Mouse (Mus musculus) hindbrain, embryonic 15.5 days (tissue): ENCODE measurements around the gene Thra. TPM values are rescaled to one million over a fixed set of nuclear protein-coding genes. Genes with fewer than 3 reads are reported as not detected.

Experiments
- ATAC-seq: fragments of 200-750 bp; cut with Nextera tagmentation; 2 replicates; pipeline ENCODE4 v1.8.0; 2017; ENCODE audit warnings: low read depth, moderate number of reproducible peaks, moderate TSS enrichment; ENCODE audit not compliant: low FRiP score
- H3K27ac ChIP-seq: fragments of 300-500 bp; sonication (generic); replicated peaks from 2 replicates; pipeline ENCODE4 v1.5.1; 2015; ENCODE audit warnings: mild to moderate bottlenecking, inconsistent platforms
- H3K27me3 ChIP-seq: fragments of 300-500 bp; sonication (generic); 2 replicates; pipeline ENCODE4 v1.6.1; 2015; ENCODE audit warnings: control low read depth, inconsistent platforms
- H3K36me3 ChIP-seq: fragments of 300-500 bp; sonication (generic); 2 replicates; pipeline ENCODE4 v1.6.1; 2015; ENCODE audit warnings: control low read depth, inconsistent platforms
- H3K4me1 ChIP-seq: fragments of 300-500 bp; sonication (generic); replicated peaks from 2 replicates; pipeline ENCODE4 v1.6.1; 2015; ENCODE audit warnings: control low read depth, inconsistent platforms
- H3K4me2 ChIP-seq: fragments of 300-500 bp; sonication (generic); 2 replicates; pipeline ENCODE4 v1.6.1; 2015; ENCODE audit warnings: moderate library complexity, mild to moderate bottlenecking, inconsistent platforms
- H3K4me3 ChIP-seq: fragments of 300-500 bp; sonication (generic); 2 replicates; pipeline ENCODE4 v1.5.1; 2015; ENCODE audit warnings: mild to moderate bottlenecking, inconsistent platforms
- H3K9ac ChIP-seq: fragments of 300-500 bp; sonication (generic); 2 replicates; pipeline ENCODE4 v1.6.1; 2015; ENCODE audit warnings: inconsistent platforms
- H3K9me3 ChIP-seq: fragments of 300-500 bp; sonication (generic); 2 replicates; pipeline ENCODE4 v1.6.1; 2016; ENCODE audit warnings: control low read depth, inconsistent platforms
- WGBS: fragments of 180-500 bp; shearing (Covaris S2); methylation state at CpG from one replicate; pipeline ENCODE4 v1.1.7; 2015; 5-methylcytosine and 5-hydroxymethylcytosine counted together
- polyA plus RNA-seq: library from polyadenylated mRNA; unstranded; fragments of >200 nt; fragmentation: Nextera tagmentation; extraction: Ambion mirVana; gene quantifications from 2 replicates; pipeline ENCODE4 v1.2.1, GENCODE M21; 2015

Gene Thra
- polyA plus RNA-seq, 1 experiment from 2014 or later: 138 TPM

DNA sequence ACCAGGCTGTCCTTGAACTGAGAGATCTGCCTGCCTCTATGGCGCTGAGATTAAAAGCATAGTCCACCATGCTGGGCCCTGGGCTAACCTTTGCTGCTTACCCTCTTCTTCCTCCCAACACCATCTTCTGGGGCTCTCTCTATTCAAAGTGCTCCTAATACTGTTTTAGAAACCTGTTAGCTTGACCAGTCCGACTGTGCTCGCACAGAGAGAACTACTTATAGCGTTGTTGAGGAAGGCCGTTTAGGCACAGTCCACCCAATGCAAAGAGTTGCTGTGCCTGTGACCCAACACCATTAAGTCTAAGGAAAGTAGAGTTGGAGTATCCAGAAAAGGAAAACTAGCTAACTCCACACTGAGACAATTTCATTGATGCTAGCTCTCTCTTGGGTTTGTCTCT lies 47.7 kb downstream of the Thra start:
- peak overlapping the region; percentile 59 for H3K27ac ChIP-seq

DNA sequence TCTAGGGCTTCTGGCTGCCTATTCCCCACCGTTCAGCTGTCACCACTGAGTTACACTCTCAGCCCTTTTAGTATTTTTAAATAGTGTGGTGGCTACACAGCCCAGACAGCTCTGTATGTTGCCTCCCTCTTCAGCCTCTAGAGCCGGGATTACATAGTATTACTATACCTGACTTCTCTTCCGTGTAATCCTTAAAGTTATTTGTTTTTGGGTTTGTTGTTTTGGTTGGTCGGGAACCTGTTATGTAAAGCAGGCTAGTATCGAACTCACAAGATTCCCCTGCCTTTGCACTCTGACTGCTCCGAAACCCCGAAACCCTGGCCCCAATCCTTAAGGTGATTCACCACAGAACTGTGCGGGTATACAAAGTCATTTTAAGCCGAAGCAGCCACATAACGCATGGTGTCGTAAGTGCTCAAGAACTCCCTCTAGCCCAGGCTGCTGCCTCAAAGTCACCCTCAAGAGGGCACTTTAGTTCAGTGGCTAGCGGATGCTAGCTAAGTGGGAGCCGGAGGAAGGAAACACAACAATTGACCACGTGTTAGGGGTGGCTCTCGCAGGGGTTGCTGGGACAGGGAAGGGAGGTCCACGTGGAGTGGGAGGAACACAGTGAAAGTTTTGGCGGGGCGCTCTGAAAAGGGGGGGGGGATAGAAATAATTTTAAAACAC lies 48.2 kb downstream of the Thra start:
- Histone ChIP-seq H3K27me3 (no peaks in the 10 kb centered on the region), H3K4me3 (peak overlapping the region; percentile 44), H3K4me2 (peak overlapping the region; percentile 92), H3K9ac (no peak overlapping the region), H3K4me1 (peaks cover 54% of the 10 kb centered on the region), H3K9me3 (no peaks in the 10 kb centered on the region), H3K36me3 (no peaks in the 10 kb centered on the region), H3K27ac (peak overlapping the region; percentile 60)
- ATAC-seq: peak; percentile 81
- 12% methylated on average over 18 of the region's 18 CpGs for WGBS

More for the DNA sequence above, 47.7 kb downstream of the Thra start:
- H3K27me3 ChIP-seq: no peaks in the 10 kb centered on the region
- no peaks in the 10 kb centered on the region for H3K36me3 ChIP-seq
- WGBS: 95% methylated on average over 5 of the region's 5 CpGs
- peaks cover 55% of the 10 kb centered on the region for H3K4me1 ChIP-seq
- no peak overlapping the region for H3K9ac ChIP-seq
- no peaks in the 10 kb centered on the region for H3K9me3 ChIP-seq
- no peak for ATAC-seq
- H3K4me3 ChIP-seq: 0 out of 2 replicates have a peak overlapping the region, but pooled peaks have one; percentile 44
- H3K4me2 ChIP-seq: 0 out of 2 replicates have a peak overlapping the region, but pooled peaks have one; percentile 92

DNA sequence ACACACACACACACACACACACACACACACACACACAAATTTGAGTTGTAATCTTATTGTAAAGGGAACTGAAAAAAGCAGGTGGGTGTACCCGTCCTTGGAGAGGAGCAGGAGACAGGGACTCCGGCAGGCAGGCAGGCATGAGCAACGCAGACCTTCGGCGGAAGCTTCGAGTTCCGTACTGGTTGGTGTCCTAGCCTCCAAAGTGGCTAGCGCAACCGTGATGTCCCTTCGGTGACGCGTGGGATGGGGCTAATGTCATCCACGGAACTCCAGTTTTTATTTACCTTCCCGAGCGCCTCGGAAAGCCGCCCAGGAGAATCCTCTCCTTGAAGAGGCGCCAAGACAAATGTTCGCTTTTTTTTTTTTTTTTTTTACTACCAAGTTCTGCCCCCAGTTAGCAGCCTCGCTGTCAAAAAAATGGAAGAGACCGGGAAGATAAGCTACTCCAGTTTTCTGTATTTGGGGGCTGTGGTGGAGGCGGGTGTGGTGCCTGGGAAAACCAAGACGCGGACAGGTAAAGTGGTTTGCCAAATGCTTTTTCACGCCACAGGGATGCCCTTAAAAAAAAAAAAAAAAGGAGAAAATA lies 48.9 kb downstream of the Thra start:
- Histone ChIP-seq H3K9ac (peak overlapping the region; percentile 45), H3K9me3 (no peaks in the 10 kb centered on the region), H3K27ac (peak overlapping the region; percentile 60), H3K4me2 (peak overlapping the region; percentile 92), H3K4me1 (peaks cover 54% of the 10 kb centered on the region), H3K36me3 (no peaks in the 10 kb centered on the region), H3K27me3 (no peaks in the 10 kb centered on the region), H3K4me3 (peak overlapping the region; percentile 44)
- WGBS: under 1% methylated on average over 25 of the region's 25 CpGs
- ATAC-seq: peak; percentile 13; the same call in 1 of the 2 replicates

DNA sequence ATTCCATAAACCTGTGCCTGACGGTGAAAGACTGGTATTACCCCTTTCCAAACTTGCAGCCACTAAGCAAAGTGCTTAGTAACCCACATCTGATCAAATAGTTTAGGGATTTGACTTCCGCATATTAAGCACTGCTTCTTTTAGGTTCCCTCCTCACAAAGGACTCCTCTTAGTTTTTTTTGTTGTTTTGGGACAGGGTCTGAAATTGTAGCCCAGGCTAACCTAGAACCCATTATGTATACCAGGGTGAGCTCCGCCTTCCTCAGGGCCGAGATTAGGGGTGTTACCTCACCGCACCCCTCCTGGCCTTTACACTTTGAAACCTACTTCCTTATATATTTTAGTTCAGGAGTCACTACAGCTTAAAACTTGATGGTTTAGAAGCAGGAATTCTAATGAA lies 49.4 kb downstream of the Thra start:
- Histone ChIP-seq H3K4me2 (peak overlapping the region; percentile 92), H3K36me3 (no peaks in the 10 kb centered on the region), H3K27me3 (no peaks in the 10 kb centered on the region), H3K4me1 (peaks cover 51% of the 10 kb centered on the region), H3K9ac (0 out of 2 replicates have a peak overlapping the region, but pooled peaks have one; percentile 45), H3K4me3 (peak overlapping the region; percentile 44), H3K27ac (no peak overlapping the region), H3K9me3 (no peaks in the 10 kb centered on the region)
- WGBS: 41% methylated on average over 5 of the region's 5 CpGs
- ATAC-seq: no peak

DNA sequence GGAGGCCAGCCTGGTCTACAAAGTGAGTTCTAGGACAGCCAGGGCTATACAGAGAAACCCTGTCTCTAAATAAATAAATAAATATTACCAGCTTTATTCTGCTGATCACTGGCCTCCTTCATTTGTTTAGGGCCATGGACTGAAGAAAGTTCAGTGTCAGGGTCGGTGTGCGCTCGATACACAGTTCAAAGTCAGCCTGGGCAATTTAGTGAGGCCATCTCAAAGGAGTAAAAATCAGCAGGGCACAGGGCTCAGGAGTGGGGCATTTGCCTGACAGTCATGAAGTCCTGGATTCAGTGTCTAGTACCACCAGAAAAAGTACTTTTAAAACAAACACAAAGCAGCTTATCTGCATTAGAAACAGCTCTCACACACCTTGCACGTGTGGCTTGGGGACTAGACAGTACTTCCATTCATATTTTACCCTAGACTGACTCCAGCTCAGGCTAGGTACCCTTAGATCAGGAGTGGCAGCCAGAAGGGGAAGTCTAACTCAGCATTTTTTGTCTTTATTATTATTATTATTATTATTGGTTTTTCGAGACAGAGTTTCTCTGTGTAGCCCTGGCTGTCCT lies 50.3 kb downstream of the Thra start:
- no peak for ATAC-seq
- Histone ChIP-seq H3K27ac (no peak overlapping the region), H3K27me3 (no peaks in the 10 kb centered on the region), H3K9ac (no peak overlapping the region), H3K36me3 (no peaks in the 10 kb centered on the region), H3K4me1 (peaks cover 42% of the 10 kb centered on the region), H3K4me2 (no peak overlapping the region), H3K4me3 (no peak overlapping the region), H3K9me3 (no peaks in the 10 kb centered on the region)
- WGBS: 84% methylated on average over 5 of the region's 5 CpGs

DNA sequence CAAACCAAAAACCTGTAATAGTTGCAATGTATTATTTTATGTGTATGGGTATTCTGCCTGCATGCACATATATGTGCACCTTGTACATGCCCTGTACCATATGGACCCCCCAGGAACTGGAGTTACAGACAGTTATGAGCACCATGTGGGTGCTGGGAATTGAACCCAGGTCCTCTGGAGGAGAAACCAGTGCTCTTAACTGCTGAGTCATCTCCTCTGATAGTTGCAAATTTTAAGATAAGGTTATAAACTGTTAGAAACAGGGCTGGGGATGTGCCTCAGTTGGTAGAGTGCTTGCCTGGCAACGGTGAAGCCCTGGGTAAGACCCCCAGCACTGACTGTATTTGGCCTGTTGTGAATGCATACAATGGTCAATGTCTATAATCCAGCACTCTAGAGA lies 51.0 kb downstream of the Thra start:
- Histone ChIP-seq H3K4me1 (peaks cover 35% of the 10 kb centered on the region), H3K36me3 (no peaks in the 10 kb centered on the region), H3K4me3 (no peak overlapping the region), H3K9me3 (no peaks in the 10 kb centered on the region), H3K27me3 (no peaks in the 10 kb centered on the region), H3K27ac (no peak overlapping the region), H3K4me2 (no peak overlapping the region), H3K9ac (no peak overlapping the region)
- no peak for ATAC-seq
- WGBS: 73% methylated on average over 1 of the region's 1 CpGs

DNA sequence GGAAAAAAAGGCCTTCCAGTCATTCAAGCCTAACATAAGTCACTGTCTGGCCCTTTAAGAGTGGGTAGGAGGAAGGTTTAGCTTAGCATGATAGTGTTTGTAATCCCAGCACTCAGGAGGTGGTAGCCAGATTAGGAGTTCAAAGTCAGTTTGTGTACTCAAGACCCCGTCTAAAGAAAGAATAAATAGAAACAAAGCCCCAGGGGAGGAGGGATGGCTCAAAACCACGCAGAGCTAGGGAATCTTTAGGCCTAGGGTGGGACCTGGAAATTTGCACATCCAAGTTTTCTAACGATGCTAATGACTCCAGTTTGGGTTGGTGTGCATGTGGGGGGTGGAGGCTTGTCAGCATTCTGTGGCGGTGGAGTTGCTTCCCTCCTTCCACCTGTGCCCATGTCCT lies 51.6 kb downstream of the Thra start:
- no peak overlapping the region for H3K4me2 ChIP-seq
- no peaks in the 10 kb centered on the region for H3K9me3 ChIP-seq
- peaks cover 29% of the 10 kb centered on the region for H3K4me1 ChIP-seq
- no peaks in the 10 kb centered on the region for H3K36me3 ChIP-seq
- no peak overlapping the region for H3K27ac ChIP-seq
- H3K27me3 ChIP-seq: no peaks in the 10 kb centered on the region
- H3K9ac ChIP-seq: no peak overlapping the region
- no peak for ATAC-seq
- WGBS: 4% methylated on average over 4 of the region's 4 CpGs
- H3K4me3 ChIP-seq: no peak overlapping the region

DNA sequence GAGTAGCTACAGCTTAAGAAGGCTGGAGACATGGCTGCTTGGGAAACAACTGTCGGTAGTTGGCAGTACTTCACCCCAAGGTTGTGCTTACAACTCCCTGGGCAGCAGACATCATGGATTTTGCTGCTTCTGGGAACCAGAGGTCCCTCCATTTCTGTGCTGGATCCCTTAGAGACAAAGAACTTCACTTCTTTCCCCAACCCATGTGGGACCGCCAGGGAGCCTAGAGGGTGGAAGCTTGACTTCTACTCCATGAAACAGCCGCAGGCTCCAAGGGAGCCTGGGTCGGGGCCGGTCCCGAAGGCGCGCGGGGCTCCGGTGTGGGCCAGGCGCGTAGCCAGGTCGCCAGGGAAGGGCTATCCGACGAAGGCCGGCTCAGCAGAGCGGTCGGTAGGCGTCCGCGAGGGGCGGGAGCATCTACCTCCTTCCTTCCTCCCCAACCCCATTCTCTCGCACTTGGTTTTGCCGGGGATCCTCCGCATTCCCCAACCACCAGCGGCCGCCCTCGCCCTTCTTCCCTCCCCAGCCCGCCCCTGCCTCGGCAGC lies 54.1 kb downstream of the Thra start:
- Histone ChIP-seq H3K36me3 (peaks cover 8% of the 10 kb centered on the region), H3K4me3 (peak overlapping the region; percentile 98), H3K4me1 (peaks cover 36% of the 10 kb centered on the region), H3K9me3 (no peaks in the 10 kb centered on the region), H3K4me2 (peak overlapping the region; percentile 93), H3K27me3 (no peaks in the 10 kb centered on the region), H3K9ac (peak overlapping the region; percentile 87), H3K27ac (peak overlapping the region; percentile 99)
- WGBS: under 1% methylated on average over 21 of the region's 30 CpGs
- peak; percentile 60 for ATAC-seq

DNA sequence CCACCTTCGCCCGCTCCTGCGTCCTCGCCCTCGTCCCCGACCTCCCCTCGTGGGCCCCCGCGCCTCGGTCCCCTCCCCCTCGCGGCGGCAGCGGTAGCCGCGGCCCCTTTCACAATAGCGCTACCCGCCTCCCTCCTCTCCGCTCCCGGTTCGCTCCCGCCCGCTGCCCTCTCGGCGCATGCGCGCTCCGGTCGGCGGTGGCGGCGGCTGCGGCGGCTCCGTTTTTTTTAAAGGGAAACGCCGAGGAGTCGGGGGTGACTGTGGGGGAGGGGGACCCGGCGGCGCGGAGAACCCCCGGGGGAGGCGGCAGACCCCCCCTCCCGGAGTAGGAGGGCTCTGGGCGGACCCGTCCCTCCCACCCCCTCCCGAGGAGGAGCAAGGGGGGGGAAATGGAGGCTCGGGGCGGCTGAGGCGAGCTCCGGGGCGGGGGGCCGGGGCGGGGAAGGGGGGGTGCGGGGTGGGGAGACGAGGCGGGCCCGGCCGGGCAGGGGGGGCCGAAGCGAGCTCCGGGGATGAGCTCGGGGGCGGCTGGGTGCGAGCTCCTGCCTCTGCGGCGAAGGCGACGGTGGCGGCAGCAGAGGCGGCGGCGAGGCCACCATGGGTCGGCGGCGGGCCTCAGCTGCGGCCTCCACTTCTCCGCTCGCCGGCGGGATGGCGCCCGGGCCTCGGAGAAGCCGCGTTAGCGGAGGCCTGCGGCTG lies 54.7 kb downstream of the Thra start, which contains the start of gene Msl1:
Msl1 (plus strand) TSS at position 502 of the 699 bp plus-strand sequence.
- Histone ChIP-seq H3K9ac (peak within 1 kb of the TSS; percentile 87), H3K9me3 (no peaks in the 10 kb centered on the region), H3K27me3 (no peaks in the 10 kb centered on the region), H3K4me1 (peaks cover 32% of the 10 kb centered on the region), H3K27ac (peak within 1 kb of the TSS; percentile 99), H3K4me3 (peak within 1 kb of the TSS; percentile 98), H3K36me3 (peaks cover 14% of the 10 kb centered on the region), H3K4me2 (peak within 1 kb of the TSS; percentile 93)
- WGBS: under 1% methylated on average over 57 of the region's 89 CpGs
- peak; percentile 54 for ATAC-seq

DNA sequence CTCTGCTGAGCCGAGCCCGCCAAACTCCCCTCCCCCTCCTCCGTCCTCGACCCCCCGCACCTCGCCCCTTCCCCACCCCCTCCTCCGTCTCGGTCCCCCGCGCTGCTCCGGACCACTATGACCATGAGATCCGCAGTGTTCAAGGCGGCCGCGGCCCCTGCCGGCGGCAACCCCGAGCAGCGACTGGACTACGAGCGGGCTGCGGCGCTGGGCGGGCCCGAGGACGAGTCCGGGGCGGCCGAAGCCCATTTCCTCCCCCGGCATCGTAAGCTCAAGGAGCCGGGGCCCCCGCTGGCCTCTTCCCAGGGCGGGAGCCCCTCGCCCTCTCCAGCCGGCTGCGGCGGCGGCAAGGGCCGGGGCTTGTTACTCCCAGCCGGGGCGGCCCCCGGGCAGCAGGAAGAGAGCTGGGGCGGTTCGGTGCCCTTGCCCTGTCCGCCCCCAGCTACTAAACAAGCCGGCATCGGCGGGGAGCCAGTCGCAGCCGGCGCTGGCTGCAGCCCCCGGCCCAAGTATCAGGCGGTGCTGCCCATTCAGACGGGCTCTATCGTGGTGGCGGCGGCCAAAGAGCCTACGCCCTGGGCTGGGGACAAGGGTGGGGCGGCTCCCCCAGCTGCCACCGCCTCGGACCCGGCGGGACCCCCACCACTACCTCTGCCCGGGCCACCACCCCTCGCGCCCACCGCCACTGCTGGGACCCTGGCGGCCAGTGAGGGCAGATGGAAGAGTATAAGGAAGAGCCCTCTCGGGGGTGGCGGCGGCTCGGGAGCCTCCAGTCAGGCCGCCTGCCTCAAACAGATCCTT lies 55.5 kb downstream of the Thra start:
- peaks cover 21% of the 10 kb centered on the region for H3K36me3 ChIP-seq
- no peaks in the 10 kb centered on the region for H3K27me3 ChIP-seq
- peaks cover 32% of the 10 kb centered on the region for H3K4me1 ChIP-seq
- no peaks in the 10 kb centered on the region for H3K9me3 ChIP-seq
- peak overlapping the region; percentile 93 for H3K4me2 ChIP-seq
- peak; percentile 43 for ATAC-seq
- peak overlapping the region; percentile 87 for H3K9ac ChIP-seq
- WGBS: 0% methylated on average over 65 of the region's 74 CpGs
- H3K4me3 ChIP-seq: peak overlapping the region; percentile 98
- peak overlapping the region; percentile 99 for H3K27ac ChIP-seq
